Mouse (Mus musculus) liver, embryonic 11.5 days (tissue): ENCODE data around the gene Tnfsfm13. TPM values are rescaled to one million over a fixed set of nuclear protein-coding genes. Genes with fewer than 3 reads are reported as not detected.

Experiments used
- ATAC-seq: fragments of 200-750 bp; cut with Nextera tagmentation; replicated peaks from 2 replicates; pipeline ENCODE4 v1.8.0; 2017; ENCODE audit warnings: moderate number of reproducible peaks, mild to moderate bottlenecking, moderate TSS enrichment, moderate library complexity; ENCODE audit not compliant: low FRiP score
- DNase-seq: peaks from one replicate; pipeline ENCODE4 v3.0.0-alpha.2; 2017; ENCODE audit warnings: low spot score
- H3K27ac ChIP-seq: fragments of 300-500 bp; sonication (generic); 2 replicates; pipeline ENCODE4 v1.5.1; 2014; ENCODE audit warnings: mild to moderate bottlenecking, low read depth, low read length, control low read depth
- H3K27me3 ChIP-seq: fragments of 300-500 bp; sonication (generic); replicated peaks from 2 replicates; pipeline ENCODE4 v1.6.1; 2014; ENCODE audit warnings: low read length, mixed read lengths; ENCODE audit not compliant: control insufficient read depth, insufficient read depth
- H3K36me3 ChIP-seq: fragments of 300-500 bp; sonication (generic); 2 replicates; pipeline ENCODE4 v1.6.1; 2014; ENCODE audit warnings: mild to moderate bottlenecking, low read length, moderate library complexity, mixed read lengths; ENCODE audit not compliant: control insufficient read depth, insufficient read depth
- H3K4me1 ChIP-seq: fragments of 300-500 bp; sonication (generic); replicated peaks from 2 replicates; pipeline ENCODE4 v1.6.1; 2014; ENCODE audit warnings: low read length, mixed read lengths; ENCODE audit not compliant: control insufficient read depth, insufficient read depth
- H3K4me2 ChIP-seq: fragments of 300-500 bp; sonication (generic); 2 replicates; pipeline ENCODE4 v1.6.1; 2014; ENCODE audit warnings: mild to moderate bottlenecking, control low read depth, moderate library complexity
- H3K4me3 ChIP-seq: fragments of 300-500 bp; sonication (generic); 2 replicates; pipeline ENCODE4 v1.5.1; 2014; ENCODE audit warnings: low read depth, low read length, control low read depth
- H3K9ac ChIP-seq: fragments of 300-500 bp; sonication (generic); 2 replicates; pipeline ENCODE4 v1.6.1; 2014; ENCODE audit warnings: low read depth, low read length, control low read depth
- H3K9me3 ChIP-seq: fragments of 300-500 bp; sonication (generic); 2 replicates; pipeline ENCODE4 v1.6.1; 2016; ENCODE audit warnings: low read length, inconsistent platforms, mixed read lengths; ENCODE audit not compliant: control insufficient read depth
- WGBS: fragments of 180-500 bp; shearing (Covaris S2); extraction: QIAGEN DNeasy Blood & Tissue Kit; methylation state at CpG from one replicate; pipeline ENCODE4 v1.1.7; 2014; 5-methylcytosine and 5-hydroxymethylcytosine counted together
- polyA plus RNA-seq: library from polyadenylated mRNA; unstranded; fragments of >200 nt; fragmentation: Nextera tagmentation; extraction: Ambion mirVana; gene quantifications from 2 replicates; pipeline ENCODE4 v1.2.1, GENCODE M21; 2014

The Tnfsfm13 gene
- polyA plus RNA-seq, 1 experiment from 2014 or later, result 1.7 TPM

DNA sequence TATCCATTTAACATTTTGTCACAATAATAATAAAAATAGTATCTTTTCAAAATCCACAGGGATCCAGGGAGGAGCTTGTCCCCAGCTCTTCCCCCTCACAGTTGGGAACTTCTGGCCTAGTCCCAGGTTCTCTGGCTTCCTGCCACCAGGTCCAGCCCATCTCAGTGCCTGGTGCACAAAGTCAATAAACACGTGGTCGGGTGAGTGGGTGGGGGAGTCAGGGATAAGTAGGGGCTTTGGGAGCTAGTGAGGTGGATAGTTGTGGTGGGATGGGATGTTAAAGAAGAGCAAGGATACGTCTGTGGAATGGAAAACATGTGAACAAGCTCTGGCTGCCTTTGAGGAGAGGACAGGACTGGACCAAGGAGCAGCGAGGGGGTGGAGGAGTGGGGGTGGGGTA is 9.5 kb downstream of the Tnfsfm13 start:
- 33% methylated on average over 4 of the region's 4 CpGs for WGBS
- Histone ChIP-seq H3K9me3 (no peaks in the 10 kb centered on the region), H3K4me1 (peaks cover 16% of the 10 kb centered on the region; the same call in 1 of the 2 replicates), H3K27me3 (no peaks in the 10 kb centered on the region), H3K27ac (no peak overlapping the region), H3K4me3 (no peak overlapping the region), H3K9ac (peak overlapping the region; percentile 38; the same call in 1 of the 2 replicates), H3K4me2 (no peak overlapping the region), H3K36me3 (no peaks in the 10 kb centered on the region)
- no peak for DNase-seq
- no peak for ATAC-seq

DNA sequence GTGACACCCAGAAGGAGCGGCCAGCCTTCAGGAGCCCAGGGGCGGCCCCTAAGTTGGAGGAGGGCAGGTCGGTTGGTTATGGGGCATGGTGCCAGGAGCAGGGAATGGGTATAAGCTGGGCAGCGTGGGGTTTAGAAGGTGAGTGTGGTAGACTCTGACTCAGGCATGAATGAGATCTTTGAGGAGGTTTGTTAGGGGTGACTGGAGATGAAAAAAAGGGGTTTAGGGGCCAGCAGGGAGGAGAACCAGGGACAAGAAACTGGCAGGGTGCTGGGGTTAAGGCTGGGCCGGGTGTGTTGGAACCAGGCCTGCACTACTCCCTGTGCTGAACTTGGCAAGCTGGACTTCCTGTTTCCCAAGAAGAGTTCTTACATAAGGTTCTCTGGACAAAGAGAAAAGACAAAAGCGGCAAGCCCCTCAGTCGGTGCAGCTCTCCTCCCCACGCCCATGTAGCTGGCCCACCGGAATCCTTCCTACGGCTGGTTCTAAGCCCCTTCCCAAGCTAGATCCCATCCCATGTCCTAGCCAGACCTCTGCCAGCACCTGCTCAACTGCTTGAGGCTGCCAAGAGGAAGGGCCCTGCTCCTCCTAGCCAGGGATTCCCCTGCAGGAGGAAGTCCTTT is 10.3 kb downstream of the Tnfsfm13 start, which contains the start of gene Tnfsf13:
Gene Tnfsf13, minus strand, starts transcription at position 259 of the 623 bp plus-strand sequence.
- Histone ChIP-seq H3K9me3 (no peaks in the 10 kb centered on the region), H3K27me3 (no peaks in the 10 kb centered on the region), H3K4me3 (no peak within 1 kb of the TSS), H3K9ac (peak within 1 kb of the TSS; percentile 38; the same call in 1 of the 2 replicates), H3K27ac (no peak within 1 kb of the TSS), H3K4me2 (no peak within 1 kb of the TSS), H3K36me3 (no peaks in the 10 kb centered on the region), H3K4me1 (peaks cover 20% of the 10 kb centered on the region)
- ATAC-seq, result no peak
- WGBS, result 79% methylated on average over 10 of the region's 10 CpGs
- DNase-seq, result no peak

DNA sequence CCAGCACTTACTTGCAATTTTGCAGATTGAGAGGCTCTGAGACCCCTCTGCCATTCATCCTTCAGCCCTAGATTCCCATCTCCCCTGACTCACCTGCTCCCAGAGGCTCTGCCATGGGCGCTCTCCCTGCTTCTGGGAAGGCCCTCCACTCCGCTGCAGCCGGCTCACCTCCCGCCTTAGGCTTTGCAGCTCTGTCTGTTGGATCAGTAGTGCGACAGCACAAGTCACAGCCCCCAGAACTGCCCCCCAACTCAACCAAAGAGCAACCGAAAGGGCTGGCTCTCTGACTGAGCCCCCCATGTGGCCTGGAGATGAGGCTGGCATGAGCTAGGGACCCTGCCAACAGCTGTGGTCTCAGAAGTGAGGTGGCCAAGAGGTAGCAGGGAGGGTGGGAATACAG is 11.0 kb downstream of the Tnfsfm13 start:
- no peaks in the 10 kb centered on the region for H3K9me3 ChIP-seq
- no peak overlapping the region for H3K27ac ChIP-seq
- no peak overlapping the region for H3K9ac ChIP-seq
- H3K36me3 ChIP-seq, result peaks cover 6% of the 10 kb centered on the region
- no peaks in the 10 kb centered on the region for H3K27me3 ChIP-seq
- no peak overlapping the region for H3K4me2 ChIP-seq
- DNase-seq (no peak), ATAC-seq (no peak)
- H3K4me3 ChIP-seq, result no peak overlapping the region
- 89% methylated on average over 6 of the region's 6 CpGs for WGBS
- H3K4me1 ChIP-seq, result peaks cover 27% of the 10 kb centered on the region

DNA sequence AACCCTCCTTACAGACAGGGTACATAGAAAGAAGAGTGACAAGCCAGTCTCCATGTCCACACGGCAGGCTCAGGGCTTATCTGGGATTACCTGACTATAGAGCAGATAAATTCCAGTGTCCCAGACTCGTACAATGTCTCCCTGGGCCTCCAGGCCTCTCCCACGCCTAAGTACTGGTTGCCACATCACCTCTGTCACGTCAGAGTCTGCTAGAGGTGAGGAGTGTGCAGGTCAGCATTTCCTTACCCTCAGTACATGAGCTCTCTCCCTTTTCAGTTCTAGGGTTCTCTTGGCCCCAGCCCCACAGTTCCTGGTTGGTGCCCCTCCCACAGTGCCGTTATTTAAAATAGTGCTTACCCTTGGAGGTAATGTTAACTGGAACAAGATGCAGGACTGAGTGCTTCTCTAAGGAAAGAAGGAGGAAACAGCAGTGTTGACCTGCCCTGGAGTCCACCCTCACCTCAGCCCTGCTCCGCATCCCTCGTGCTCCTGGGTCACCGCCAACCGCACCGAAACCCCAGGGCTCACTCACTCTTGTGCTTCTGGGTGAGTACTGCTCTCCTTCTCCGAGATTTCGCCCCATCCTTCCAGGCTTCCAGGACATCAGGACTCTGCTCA is 11.7 kb downstream of the Tnfsfm13 start:
- Histone ChIP-seq H3K36me3 (peaks cover 8% of the 10 kb centered on the region), H3K9me3 (no peaks in the 10 kb centered on the region), H3K4me3 (no peak overlapping the region), H3K27ac (no peak overlapping the region), H3K27me3 (no peaks in the 10 kb centered on the region), H3K4me1 (peaks cover 29% of the 10 kb centered on the region), H3K4me2 (no peak overlapping the region), H3K9ac (no peak overlapping the region)
- ATAC-seq (no peak), DNase-seq (no peak)
- 75% methylated on average over 12 of the region's 12 CpGs for WGBS

DNA sequence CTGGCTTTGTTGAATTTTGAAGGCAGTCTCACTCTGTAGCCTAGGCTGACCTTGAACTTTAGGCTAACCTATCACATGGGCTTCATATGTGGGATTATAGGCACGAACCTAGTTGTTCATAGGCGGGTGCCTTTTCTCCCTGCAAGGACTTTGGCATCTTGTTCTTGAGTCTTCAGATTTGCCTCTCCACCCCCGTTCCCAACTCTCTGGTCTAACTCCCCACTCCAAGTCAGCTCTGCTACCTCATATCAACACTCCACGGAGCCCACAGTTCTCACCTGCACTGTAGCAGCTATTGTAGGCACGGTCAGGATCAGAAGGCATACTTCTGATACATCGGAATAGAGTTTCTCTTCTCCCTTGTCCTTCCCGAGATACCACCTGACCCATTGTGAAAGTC is 12.3 kb downstream of the Tnfsfm13 start:
- Histone ChIP-seq H3K4me1 (peaks cover 29% of the 10 kb centered on the region), H3K4me3 (no peak overlapping the region), H3K9me3 (no peaks in the 10 kb centered on the region), H3K9ac (no peak overlapping the region), H3K27ac (no peak overlapping the region), H3K36me3 (peaks cover 8% of the 10 kb centered on the region), H3K4me2 (no peak overlapping the region), H3K27me3 (no peaks in the 10 kb centered on the region)
- no peak for ATAC-seq
- no peak for DNase-seq
- WGBS, result 69% methylated on average over 7 of the region's 7 CpGs

DNA sequence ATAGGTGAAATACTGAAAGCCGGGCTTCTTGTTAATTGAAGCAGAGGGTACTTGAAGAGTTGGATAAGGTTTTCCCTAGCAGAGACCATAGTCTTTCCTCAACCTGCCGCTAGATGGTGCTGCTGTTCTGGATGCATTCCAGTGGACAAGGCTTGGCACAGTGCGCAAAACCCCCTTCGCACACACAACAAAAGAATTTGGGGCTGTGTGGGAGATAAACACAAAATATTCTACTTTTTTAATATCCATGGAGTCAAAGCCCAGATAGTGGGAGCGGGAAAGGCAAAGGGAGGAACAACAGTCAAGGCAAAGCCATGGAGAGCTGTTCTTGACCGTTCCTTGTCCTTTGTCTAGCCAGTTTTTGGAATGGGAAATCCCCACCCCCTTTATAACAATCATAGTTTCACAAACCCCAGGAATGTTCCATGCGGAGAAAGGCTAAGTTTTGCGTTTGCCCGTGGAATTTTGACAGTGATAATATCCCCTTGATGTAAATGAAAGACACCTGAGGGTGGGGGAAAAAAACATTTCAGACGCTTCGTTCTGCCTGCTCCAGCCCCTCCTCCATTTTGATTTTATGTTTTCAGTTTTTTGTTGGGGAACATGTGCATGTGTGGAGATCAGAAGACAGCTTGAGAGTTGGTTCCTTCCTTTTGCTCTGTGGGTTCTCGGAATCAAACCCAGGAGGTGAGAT is 12.9 kb downstream of the Tnfsfm13 start:
- Histone ChIP-seq H3K4me1 (peaks cover 29% of the 10 kb centered on the region), H3K36me3 (peaks cover 12% of the 10 kb centered on the region), H3K4me2 (peak overlapping the region; percentile 93), H3K27ac (peak overlapping the region; percentile 88; the same call in 1 of the 2 replicates), H3K27me3 (no peaks in the 10 kb centered on the region), H3K4me3 (peak overlapping the region; percentile 80), H3K9ac (no peak overlapping the region), H3K9me3 (no peaks in the 10 kb centered on the region)
- DNase-seq (peak; percentile 79), ATAC-seq (no peak; the same call in 1 of the 2 replicates)
- 30% methylated on average over 12 of the region's 12 CpGs for WGBS

DNA sequence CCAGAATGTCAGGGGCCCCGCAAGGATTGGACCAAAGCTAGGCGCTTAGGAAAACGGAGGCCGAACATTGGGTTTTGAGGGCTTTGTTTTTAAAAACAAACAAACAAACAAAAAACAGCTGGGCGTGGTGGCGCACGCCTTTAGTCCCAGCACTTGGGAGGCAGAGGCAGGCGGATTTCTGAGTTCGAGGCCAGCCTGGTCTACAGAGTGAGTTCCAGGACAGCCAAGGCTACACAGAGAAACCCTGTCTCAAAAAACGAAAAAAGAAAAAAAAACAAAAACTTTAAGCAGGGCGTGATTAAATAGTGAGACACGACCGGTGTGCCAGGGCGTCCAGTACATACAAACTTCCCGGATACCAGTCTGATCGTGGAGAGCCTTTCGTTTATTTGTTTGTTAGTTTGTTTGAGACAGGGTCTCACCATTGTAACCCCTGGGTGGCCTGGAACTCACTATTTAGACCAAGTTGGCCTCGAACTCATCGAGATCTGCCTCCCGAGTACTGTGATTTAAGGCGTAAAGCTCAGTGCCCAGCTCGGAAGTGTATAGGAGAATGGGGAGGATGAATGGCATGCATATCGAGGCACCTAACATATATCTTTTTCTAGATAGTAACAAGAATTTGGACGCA is 13.6 kb downstream of the Tnfsfm13 start:
- Histone ChIP-seq H3K9me3 (no peaks in the 10 kb centered on the region), H3K4me1 (peaks cover 29% of the 10 kb centered on the region), H3K27ac (peak overlapping the region; percentile 88), H3K9ac (peak overlapping the region; percentile 86), H3K27me3 (no peaks in the 10 kb centered on the region), H3K4me3 (peak overlapping the region; percentile 80), H3K4me2 (peak overlapping the region; percentile 93), H3K36me3 (peaks cover 12% of the 10 kb centered on the region)
- peak; percentile 10 for ATAC-seq
- WGBS, result 25% methylated on average over 24 of the region's 24 CpGs
- peak; percentile 59 for DNase-seq

DNA sequence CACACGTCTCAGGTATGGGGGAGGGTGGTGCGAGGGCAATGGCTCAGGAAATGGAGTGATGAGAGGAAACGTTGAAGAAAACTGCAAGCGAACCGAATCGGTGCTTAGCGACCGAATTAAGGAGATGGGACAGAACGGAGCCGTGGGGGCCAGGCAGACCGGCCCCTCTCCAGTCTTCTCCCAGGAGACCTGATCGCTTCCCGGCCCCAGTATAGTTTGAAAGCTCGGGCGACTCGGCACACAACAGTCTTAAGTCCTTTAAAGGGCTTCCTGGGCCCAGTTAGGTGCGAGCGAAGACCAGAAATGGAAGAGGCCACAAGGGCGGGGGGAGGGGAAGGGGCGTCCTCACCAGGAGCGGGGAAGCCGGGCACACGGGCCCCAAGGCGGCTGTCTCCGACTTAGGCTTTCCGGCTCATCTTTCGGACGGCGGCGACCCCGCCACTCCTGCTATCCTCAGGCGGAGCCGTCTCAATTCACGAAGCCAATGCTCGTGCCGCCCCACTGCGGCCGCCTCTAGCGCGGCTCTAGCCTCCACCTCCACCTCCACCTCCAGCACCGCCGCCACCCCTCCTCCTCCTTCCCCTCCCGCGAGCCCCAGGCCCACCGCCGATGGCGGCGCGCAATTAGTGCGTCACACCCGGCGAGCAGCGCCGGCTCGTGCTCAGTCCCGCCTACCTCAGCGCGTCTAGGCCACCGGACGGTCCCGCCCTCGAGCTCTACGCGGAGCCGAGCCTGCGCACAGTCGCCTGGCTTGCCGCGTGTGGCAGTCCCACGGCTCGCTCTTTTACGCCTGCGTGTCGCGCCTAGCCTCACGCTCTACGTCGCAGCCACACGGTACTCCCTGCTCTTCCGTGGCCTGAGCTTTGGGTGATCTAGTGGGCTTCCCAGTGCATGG is 14.3 kb downstream of the Tnfsfm13 start, which contains the start of gene Senp3:
Gene Senp3, minus strand, starts transcription at position 771 of the 895 bp plus-strand sequence.
- H3K4me1 ChIP-seq, result peaks cover 29% of the 10 kb centered on the region
- no peaks in the 10 kb centered on the region for H3K27me3 ChIP-seq
- H3K4me2 ChIP-seq, result peak within 1 kb of the TSS; percentile 93
- H3K9ac ChIP-seq, result peak within 1 kb of the TSS; percentile 86
- H3K9me3 ChIP-seq, result no peaks in the 10 kb centered on the region
- under 1% methylated on average over 80 of the region's 80 CpGs for WGBS
- H3K4me3 ChIP-seq, result peak within 1 kb of the TSS; percentile 80
- peak within 1 kb of the TSS; percentile 88 for H3K27ac ChIP-seq
- DNase-seq (peak; percentile 98), ATAC-seq (peak; percentile 96)
- H3K36me3 ChIP-seq, result peaks cover 15% of the 10 kb centered on the region
